Mouse (Mus musculus) liver, adult 10 weeks (tissue): ENCODE results near the gene Ifi27l2b. TPM values are rescaled to one million over a fixed set of nuclear protein-coding genes. Genes with fewer than 3 reads are reported as not detected.

Experiments
- polyA plus RNA-seq: library from polyadenylated mRNA; stranded (reverse); fragments of 350-450 nt; fragmentation: Illumina TruSeq; extraction: RNeasy Lipid Tissue Mini Kit (QIAGEN cat#74804); gene quantifications from one replicate; pipeline ENCODE4 v1.2.3, GENCODE M21; 2014; ENCODE audit warnings: low read depth, low replicate concordance

The Ifi27l2b gene
- 3.4 TPM for polyA plus RNA-seq

DNA sequence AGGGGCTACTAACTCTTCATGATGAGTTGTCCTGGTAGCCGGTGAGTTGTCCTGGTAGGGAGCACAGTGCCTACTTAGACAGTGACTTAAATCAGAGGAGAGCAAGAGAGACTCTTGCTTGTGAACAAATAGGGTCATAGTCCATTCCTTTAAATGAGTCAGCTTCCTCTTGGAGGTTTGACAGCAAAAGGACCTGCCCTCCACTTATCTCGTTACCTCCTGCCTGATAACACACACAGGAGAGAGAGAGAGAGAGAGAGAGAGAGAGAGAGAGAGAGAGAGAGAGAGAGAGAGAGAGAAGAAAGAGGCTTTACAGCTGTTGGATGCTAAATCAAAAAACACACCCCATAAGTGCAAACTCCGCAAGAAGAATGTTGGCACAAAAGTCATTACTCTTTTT is at the start of gene Ifi27l2b:
Gene Ifi27l2b (minus strand): TSS at position 84 of the 400 bp plus-strand sequence.

GRCm38 (mm10) chr12:103443524-103443923 is 13.5 kb downstream of the Ifi27l2b start, which contains the start of gene Ifi27l2a:
Gene Ifi27l2a (minus strand): TSS chr12:103443680.

DNA sequence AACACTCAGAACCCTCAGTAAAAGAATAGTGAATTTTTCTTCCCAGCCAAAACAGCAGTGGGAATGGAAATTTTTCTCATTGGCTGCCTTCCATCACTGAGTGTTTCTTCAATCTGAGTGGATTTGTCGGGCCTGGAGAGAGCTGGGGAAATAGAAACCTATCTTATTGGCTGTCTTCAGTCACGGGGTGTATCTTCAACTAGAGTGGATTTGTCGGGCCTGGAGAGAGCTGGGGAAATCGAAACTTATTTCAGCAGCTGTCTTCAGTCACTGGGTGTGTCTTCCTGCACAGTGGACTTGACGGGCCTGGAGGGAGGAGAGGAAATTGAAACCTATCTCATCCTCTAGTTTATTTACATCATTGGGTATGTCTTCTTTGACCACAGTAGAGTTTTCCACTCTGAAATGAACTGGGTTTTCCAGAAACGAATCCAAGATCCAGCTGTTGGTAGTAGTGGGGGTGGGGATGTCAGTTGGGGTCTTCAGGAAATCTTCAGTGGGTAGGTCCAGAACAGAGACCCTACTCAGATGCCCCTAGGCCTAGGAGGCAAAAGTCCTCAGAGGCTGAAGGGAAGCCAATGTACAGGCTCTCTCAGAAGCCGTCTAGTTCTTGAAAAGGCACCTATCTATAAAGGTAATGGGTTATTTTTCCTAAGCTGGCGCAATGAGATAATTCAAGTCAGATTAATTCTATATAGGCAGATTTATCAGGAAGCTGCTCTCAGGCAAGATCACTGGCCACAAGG is 22.9 kb downstream of the Ifi27l2b start, which contains the start of gene Ifi27:
Gene Ifi27 (plus strand): TSS at position 226 of the 746 bp plus-strand sequence.

GRCm38 (mm10) chr12:103425729-103426470 is 31.1 kb downstream of the Ifi27l2b start, which contains the start of gene Ddx24:
Gene Ddx24 (minus strand): TSS chr12:103425830.

DNA sequence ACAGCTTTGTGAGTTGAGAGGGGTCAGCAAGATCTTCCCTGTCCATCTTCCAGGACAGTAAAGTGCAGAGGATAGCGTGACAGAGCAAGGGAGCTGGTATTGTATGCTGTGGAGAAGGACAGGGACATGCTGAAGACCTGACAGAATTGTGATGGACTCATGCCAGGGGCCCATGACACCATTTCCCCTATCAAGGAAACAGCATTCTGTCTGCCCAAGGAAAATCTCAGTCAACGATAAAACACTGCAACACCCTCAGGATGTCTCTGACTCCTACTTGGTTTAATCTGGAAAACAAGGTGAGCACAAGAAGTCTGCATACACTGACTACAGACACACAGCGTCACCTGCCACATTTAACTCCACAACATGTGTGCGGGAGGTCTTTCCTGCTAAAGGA is 49.3 kb downstream of the Ifi27l2b start, which contains the start of gene 9330161L09Rik:
Gene 9330161L09Rik (minus strand): TSS at position 101 of the 400 bp plus-strand sequence.

Other genes with a start within 250 kb of the Ifi27l2b start
- gene Prima1, start 215.1 kb downstream of the Ifi27l2b start, polyA plus RNA-seq = not detected
- gene Fam181a, start 146.2 kb downstream of the Ifi27l2b start, polyA plus RNA-seq = not detected
- not detected for gene Asb2, start 101.2 kb downstream of the Ifi27l2b start, polyA plus RNA-seq
- 0.74 TPM for gene Otub2, start 68.5 kb downstream of the Ifi27l2b start, polyA plus RNA-seq
- not detected for gene 9330161L09Rik, start 49.4 kb downstream of the Ifi27l2b start, polyA plus RNA-seq
- gene Ddx24, start 31.4 kb downstream of the Ifi27l2b start, polyA plus RNA-seq = 9.5 TPM
- 45.8 TPM for gene Ifi27, start 23.0 kb downstream of the Ifi27l2b start, polyA plus RNA-seq
- gene Ifi27l2a, start 13.5 kb downstream of the Ifi27l2b start, polyA plus RNA-seq = 1.6 TPM
- 9.8 TPM for gene Ppp4r4, start 75.1 kb upstream of the Ifi27l2b start, polyA plus RNA-seq
- 69.6 TPM for gene Serpina10, start 174.2 kb upstream of the Ifi27l2b start, polyA plus RNA-seq
- 309 TPM for gene Serpina6, start 200.0 kb upstream of the Ifi27l2b start, polyA plus RNA-seq
- not detected for gene Serpina16, start 218.9 kb upstream of the Ifi27l2b start, polyA plus RNA-seq
- not detected for gene Serpina1f, start 238.3 kb upstream of the Ifi27l2b start, polyA plus RNA-seq